Mouse (Mus musculus) MEL (cell line): ENCODE measurements at regions not wholly inside any gene's neighbourhood (a gene's known extent, or its start where the extent isn't known, plus 50 kb on each side); places are given as distances from the start of the nearest gene placed in this dataset.

ENCODE experiments used
- DNase-seq: peaks from one replicate; pipeline ENCODE4 v3.0.0; 2011; ENCODE audit warnings: low read depth, low spot score
- H3K27ac ChIP-seq: 2 replicates; pipeline ENCODE4 v1.5.1; 2012; ENCODE audit warnings: low read depth, mild to moderate bottlenecking, control low read depth, low read length, moderate library complexity; ENCODE audit not compliant: control insufficient read depth
- H3K27me3 ChIP-seq, 2 experiments: fragments of 150-350 bp in 1 of 2; sonication (generic) in 1 of 2; 2 replicates each; pipeline ENCODE4 v1.6.1; 2012; ENCODE audit warnings: low read length in 2 of 2, mild to moderate bottlenecking in 2 of 2, improper control_type of control experiment in 1 of 2, moderate library complexity in 1 of 2; ENCODE audit not compliant: insufficient read depth in 2 of 2, control insufficient read depth in 1 of 2
- H3K36me3 ChIP-seq, 2 experiments: 2 replicates each; pipeline ENCODE4 v1.6.1; 2012 to 2014; ENCODE audit warnings: low read length in 2 of 2, improper control_type of control experiment in 1 of 2, inconsistent platforms in 1 of 2, mild to moderate bottlenecking in 1 of 2; ENCODE audit not compliant: insufficient read depth in 2 of 2, control insufficient read depth in 1 of 2
- H3K4me1 ChIP-seq, 2 experiments: fragments of 150-350 bp in 1 of 2; sonication (generic) in 1 of 2; 2 replicates each; pipeline ENCODE4 v1.6.1; 2012; ENCODE audit warnings: low read length in 2 of 2, improper control_type of control experiment in 1 of 2, mild to moderate bottlenecking in 1 of 2; ENCODE audit not compliant: insufficient read depth in 2 of 2, control insufficient read depth in 1 of 2
- H3K4me3 ChIP-seq, 2 experiments: fragments of 150-350 bp in 1 of 2; sonication (generic) in 1 of 2; 2 replicates each; pipeline ENCODE4 v1.5.1; 2012; ENCODE audit warnings: low read depth in 2 of 2, low read length in 2 of 2, mild to moderate bottlenecking in 2 of 2, moderate library complexity in 2 of 2, control low read depth in 1 of 2, improper control_type of control experiment in 1 of 2; ENCODE audit not compliant: control insufficient read depth in 1 of 2, insufficient read depth in 1 of 2
- H3K79me2 ChIP-seq: 2 replicates; pipeline ENCODE4 v1.6.1; 2012; ENCODE audit warnings: mild to moderate bottlenecking, low read length, moderate library complexity; ENCODE audit not compliant: control insufficient read depth, poor library complexity, insufficient read depth
- H3K9ac ChIP-seq: 2 replicates; pipeline ENCODE4 v1.6.1; 2012; ENCODE audit warnings: low read depth, mild to moderate bottlenecking, control low read depth, low read length, moderate library complexity; ENCODE audit not compliant: control insufficient read depth, poor library complexity, severe bottlenecking
- H3K9me3 ChIP-seq: fragments of 150-350 bp; sonication (generic); replicated peaks from 2 replicates; pipeline ENCODE4 v1.6.1; 2012; ENCODE audit warnings: mild to moderate bottlenecking, low read length, improper control_type of control experiment, moderate library complexity; ENCODE audit not compliant: insufficient read depth
- CHD1 ChIP-seq: IDR thresholded peaks from 2 replicates; pipeline ENCODE4 v1.6.1; 2012; ENCODE audit warnings: low read depth, mild to moderate bottlenecking, inconsistent platforms, low read length, improper control_type of control experiment
- E2F4 ChIP-seq: IDR thresholded peaks from 2 replicates; pipeline ENCODE4 v1.6.1; 2011; ENCODE audit warnings: low read depth, low read length, improper control_type of control experiment, borderline replicate concordance
- ELF1 ChIP-seq: IDR thresholded peaks from 2 replicates; pipeline ENCODE4 v1.6.1; 2014; ENCODE audit warnings: low read depth, mild to moderate bottlenecking, inconsistent platforms, low read length, improper control_type of control experiment, moderate library complexity
- ETS1 ChIP-seq: IDR thresholded peaks from 2 replicates; pipeline ENCODE4 v1.6.1; 2012; ENCODE audit warnings: low read depth, mild to moderate bottlenecking, inconsistent platforms, low read length, improper control_type of control experiment, moderate library complexity
- GABPA ChIP-seq: IDR thresholded peaks from 2 replicates; pipeline ENCODE4 v1.6.1; 2012; ENCODE audit warnings: low read depth, mild to moderate bottlenecking, inconsistent platforms, low read length, improper control_type of control experiment, moderate library complexity
- HCFC1 ChIP-seq: IDR thresholded peaks from 2 replicates; pipeline ENCODE4 v1.6.1; 2012; ENCODE audit warnings: low read depth, mild to moderate bottlenecking, inconsistent platforms, low read length, improper control_type of control experiment, moderate library complexity
- JUND ChIP-seq: IDR thresholded peaks from 2 replicates; pipeline ENCODE4 v1.6.1; 2011; ENCODE audit warnings: low read depth, mild to moderate bottlenecking, improper control_type of control experiment, low read length
- KAT2A ChIP-seq: conservative IDR thresholded peaks from 2 replicates; pipeline ENCODE4 v1.6.1; 2012; ENCODE audit warnings: low read depth, low read length, improper control_type of control experiment, inconsistent platforms
- MAFK ChIP-seq: IDR thresholded peaks from 2 replicates; pipeline ENCODE4 v1.6.1; 2011; ENCODE audit warnings: low read depth, mild to moderate bottlenecking, low read length, improper control_type of control experiment, borderline replicate concordance
- MAX ChIP-seq: IDR thresholded peaks from 2 replicates; pipeline ENCODE4 v1.6.1; 2011; ENCODE audit warnings: low read length, improper control_type of control experiment
- MAZ ChIP-seq: IDR thresholded peaks from 2 replicates; pipeline ENCODE4 v1.6.1; 2012; ENCODE audit warnings: low read depth, mild to moderate bottlenecking, inconsistent platforms, low read length, improper control_type of control experiment
- MXI1 ChIP-seq: IDR thresholded peaks from 2 replicates; pipeline ENCODE4 v1.6.1; 2011; ENCODE audit warnings: mild to moderate bottlenecking, low read depth, low read length, improper control_type of control experiment
- MYB ChIP-seq: IDR thresholded peaks from 2 replicates; pipeline ENCODE4 v1.6.1; 2011; ENCODE audit warnings: mild to moderate bottlenecking, low read depth, low read length, improper control_type of control experiment
- MYC ChIP-seq: IDR thresholded peaks from 2 replicates; pipeline ENCODE4 v1.6.1; 2011; ENCODE audit warnings: low read depth, mild to moderate bottlenecking, low read length, improper control_type of control experiment, moderate library complexity
- NELFE ChIP-seq: IDR thresholded peaks from 2 replicates; pipeline ENCODE4 v1.6.1; 2011; ENCODE audit warnings: low read depth, low read length, improper control_type of control experiment
- POLR2A ChIP-seq, 2 experiments: IDR thresholded peaks; 2 replicates each; pipeline ENCODE4 v1.6.1; 2011 to 2012; ENCODE audit warnings: low read length in 2 of 2, mild to moderate bottlenecking in 2 of 2, control low read depth in 1 of 2, improper control_type of control experiment in 1 of 2, low read depth in 1 of 2, moderate library complexity in 1 of 2; ENCODE audit not compliant: control insufficient read depth in 1 of 2, insufficient read depth in 1 of 2, poor library complexity in 1 of 2
- POLR2AphosphoS2 ChIP-seq: IDR thresholded peaks from 2 replicates; pipeline ENCODE4 v1.6.1; 2011; ENCODE audit warnings: low read length, improper control_type of control experiment
- POLR2AphosphoS5 ChIP-seq: IDR thresholded peaks from 2 replicates; pipeline ENCODE4 v1.6.1; 2012; ENCODE audit warnings: low read depth, borderline replicate concordance, mild to moderate bottlenecking, inconsistent platforms, low read length, moderate library complexity, mixed read lengths
- RAD21 ChIP-seq: IDR thresholded peaks from 2 replicates; pipeline ENCODE4 v1.6.1; 2011; ENCODE audit warnings: mild to moderate bottlenecking, low read depth, low read length, improper control_type of control experiment
- SMC3 ChIP-seq: IDR thresholded peaks from 2 replicates; pipeline ENCODE4 v1.6.1; 2011; ENCODE audit warnings: low read depth, low read length, improper control_type of control experiment
- TAL1 ChIP-seq: IDR thresholded peaks from 2 replicates; pipeline ENCODE4 v1.6.1; 2012; ENCODE audit warnings: mild to moderate bottlenecking, inconsistent platforms, low read length, moderate library complexity, mixed read lengths
- TCF12 ChIP-seq: IDR thresholded peaks from 2 replicates; pipeline ENCODE4 v1.6.1; 2014; ENCODE audit warnings: low read depth, mild to moderate bottlenecking, inconsistent platforms, low read length, improper control_type of control experiment, moderate library complexity
- UBTF ChIP-seq: IDR thresholded peaks from 2 replicates; pipeline ENCODE4 v1.6.1; 2012; ENCODE audit warnings: low read depth, mild to moderate bottlenecking, inconsistent platforms, low read length, improper control_type of control experiment, moderate library complexity, borderline replicate concordance; ENCODE audit not compliant: insufficient read depth
- USF1 ChIP-seq: IDR thresholded peaks from 2 replicates; pipeline ENCODE4 v1.6.1; 2014; ENCODE audit warnings: low read depth, mild to moderate bottlenecking, inconsistent platforms, low read length, improper control_type of control experiment, moderate library complexity
- USF2 ChIP-seq, 2 experiments: IDR thresholded peaks; 2 replicates each; pipeline ENCODE4 v1.6.1; 2011 to 2012; ENCODE audit warnings: improper control_type of control experiment in 2 of 2, low read length in 2 of 2, borderline replicate concordance in 1 of 2, inconsistent platforms in 1 of 2, low read depth in 1 of 2, mild to moderate bottlenecking in 1 of 2; ENCODE audit not compliant: insufficient read depth in 1 of 2
- ZC3H11A ChIP-seq: IDR thresholded peaks from 2 replicates; pipeline ENCODE4 v1.6.1; 2012; ENCODE audit warnings: low read depth, mild to moderate bottlenecking, inconsistent platforms, low read length, improper control_type of control experiment
- ZKSCAN1 ChIP-seq: IDR thresholded peaks from 2 replicates; pipeline ENCODE4 v1.6.1; 2012; ENCODE audit warnings: low read depth, mild to moderate bottlenecking, inconsistent platforms, low read length, improper control_type of control experiment, moderate library complexity

DNA sequence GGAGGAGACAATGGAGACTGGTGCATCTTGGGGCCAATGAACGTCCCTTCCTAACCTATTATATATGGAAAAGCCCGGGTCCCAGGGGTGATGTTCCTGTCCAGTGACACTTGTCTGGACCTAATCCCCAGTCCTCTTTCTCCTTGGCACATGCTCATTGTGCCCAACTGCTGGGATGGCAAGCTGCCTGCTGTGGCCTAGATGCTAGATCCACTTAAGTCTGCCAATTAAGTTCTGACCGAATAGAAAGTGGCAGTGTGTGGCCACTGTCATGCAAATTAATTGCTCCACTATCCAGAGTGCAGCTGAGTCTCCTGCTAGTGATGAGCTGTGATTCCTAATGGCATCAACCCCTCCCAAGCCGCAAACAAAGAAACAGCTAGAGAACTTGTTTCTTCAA, 1493.5 kb upstream of the Dsel start:
- Histone ChIP-seq H3K36me3 (no peaks in the 10 kb centered on the region), H3K9me3 (no peaks in the 10 kb centered on the region)
- TF ChIP-seq TAL1 (no peak), KAT2A (no peak), MYB (no peak), MYC (no peak)
- TF ChIP-seq, all 39 proteins: peak for 0
- H3K27ac ChIP-seq, result no peak overlapping the region
- no peaks in the 10 kb centered on the region for H3K27me3 ChIP-seq
- no peaks in the 10 kb centered on the region for H3K4me1 ChIP-seq
- no peaks in the 10 kb centered on the region for H3K79me2 ChIP-seq
- DNase-seq, result no peak
- H3K4me3 ChIP-seq, result no peak overlapping the region
- H3K9ac ChIP-seq, result no peak overlapping the region

DNA sequence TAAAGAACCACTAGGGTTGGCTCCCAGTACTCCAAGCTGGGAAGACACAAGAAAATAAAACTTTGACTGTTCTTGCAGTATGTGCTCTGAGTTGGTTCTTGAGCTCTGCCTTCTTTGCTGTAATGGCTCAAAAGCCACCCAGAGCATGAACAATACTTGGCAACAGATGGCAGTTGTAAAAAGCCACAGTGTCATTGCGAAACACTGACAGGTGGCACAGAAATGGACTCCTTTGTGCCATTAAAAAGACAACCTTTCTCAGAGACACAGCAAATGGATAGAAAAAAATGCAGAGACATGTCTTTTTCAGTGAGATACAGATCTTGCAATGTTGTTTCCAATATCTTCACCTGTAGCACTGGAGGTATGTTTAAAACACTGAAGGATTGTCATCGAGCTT, 1443.3 kb upstream of the Dsel start:
- TF ChIP-seq MYC (no peak), UBTF (no peak), ZKSCAN1 (no peak), HCFC1 (no peak), SMC3 (no peak), POLR2AphosphoS5 (no peak), USF2 (IDR thresholded peaks at IDR 0.05; ENCODE audit: borderline replicate concordance in 1 of 2, insufficient read depth in 1 of 2, low read depth in 1 of 2, low read length in 2 of 2) (no peak), TCF12 (no peak), MAFK (no peak), NELFE (no peak), MAZ (no peak), CHD1 (no peak)
- TF ChIP-seq, all 39 proteins: peak for 0
- H3K4me1 ChIP-seq, result no peaks in the 10 kb centered on the region
- no peak for DNase-seq
- no peaks in the 10 kb centered on the region for H3K9me3 ChIP-seq
- H3K79me2 ChIP-seq, result no peaks in the 10 kb centered on the region
- no peaks in the 10 kb centered on the region for H3K27me3 ChIP-seq
- H3K27ac ChIP-seq, result no peak overlapping the region
- H3K36me3 ChIP-seq, result no peaks in the 10 kb centered on the region
- no peak overlapping the region for H3K9ac ChIP-seq
- no peak overlapping the region for H3K4me3 ChIP-seq

DNA sequence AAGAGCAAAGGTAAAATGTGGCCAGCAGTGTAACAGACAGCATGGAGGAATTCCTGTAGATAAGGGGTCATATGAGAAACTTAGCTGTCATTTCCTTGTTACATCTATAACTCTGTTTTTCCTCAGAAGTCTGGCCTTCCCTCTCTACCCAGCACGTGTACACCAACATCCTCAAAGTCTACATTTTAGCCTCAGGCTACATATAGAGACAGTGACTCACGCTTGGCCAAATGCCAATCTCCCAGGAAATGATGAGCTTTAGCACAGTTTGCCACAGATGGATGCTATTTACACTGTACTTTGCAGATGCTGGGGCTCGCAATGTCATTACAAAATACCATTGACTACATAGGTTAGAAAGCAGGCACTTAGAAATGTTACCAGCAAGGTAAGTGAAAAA, 1433.1 kb upstream of the Dsel start:
- H3K27ac ChIP-seq, result no peak overlapping the region
- no peaks in the 10 kb centered on the region for H3K4me1 ChIP-seq
- H3K9me3 ChIP-seq, result no peaks in the 10 kb centered on the region
- DNase-seq, result no peak
- H3K9ac ChIP-seq, result no peak overlapping the region
- no peaks in the 10 kb centered on the region for H3K36me3 ChIP-seq
- no peaks in the 10 kb centered on the region for H3K79me2 ChIP-seq
- H3K4me3 ChIP-seq, result no peak overlapping the region
- no peak for TF ChIP-seq MYB
- no peak for TF ChIP-seq MAX
- no peak for TF ChIP-seq POLR2A (IDR thresholded peaks at IDR 0.05; ENCODE audit: control insufficient read depth in 1 of 2, insufficient read depth in 1 of 2, low read depth in 1 of 2, low read length in 2 of 2, poor library complexity in 1 of 2)
- no peak for TF ChIP-seq MXI1
- TF ChIP-seq TCF12, result no peak
- TF ChIP-seq GABPA, result no peak
- TF ChIP-seq ZC3H11A, result no peak
- no peak for TF ChIP-seq POLR2AphosphoS2
- no peak for TF ChIP-seq NELFE
- no peak for TF ChIP-seq ETS1
- no peak for TF ChIP-seq RAD21
- no peak for TF ChIP-seq MAFK
- TF ChIP-seq SMC3, result no peak
- no peak for TF ChIP-seq HCFC1
- TF ChIP-seq E2F4, result no peak
- no peak for TF ChIP-seq ELF1
- no peak for TF ChIP-seq USF1
- no peak for TF ChIP-seq JUND
- no peaks in the 10 kb centered on the region for H3K27me3 ChIP-seq
